Mouse (Mus musculus) liver, embryonic 15.5 days (tissue): ENCODE results near the gene Rel. TPM values are rescaled to one million over a fixed set of nuclear protein-coding genes. Genes with fewer than 3 reads are reported as not detected.
"Not testable (repeated sequence)": the region's sequence is repeated elsewhere in the genome, so short reads cannot be mapped to it uniquely, and the experiment has no call there.

Experiments used
- ATAC-seq: fragments of 200-750 bp; cut with Nextera tagmentation; 2 replicates; pipeline ENCODE4 v1.8.0; 2017; ENCODE audit warnings: moderate number of reproducible peaks, mild to moderate bottlenecking, moderate library complexity; ENCODE audit not compliant: insufficient read depth
- H3K27ac ChIP-seq: fragments of 300-500 bp; sonication (generic); replicated peaks from 2 replicates; pipeline ENCODE4 v1.5.1; 2015; ENCODE audit warnings: mild to moderate bottlenecking, inconsistent platforms
- H3K27me3 ChIP-seq: fragments of 300-500 bp; sonication (generic); 2 replicates; pipeline ENCODE4 v1.6.1; 2015; ENCODE audit warnings: mild to moderate bottlenecking, inconsistent platforms
- H3K36me3 ChIP-seq: fragments of 300-500 bp; sonication (generic); replicated peaks from 2 replicates; pipeline ENCODE4 v1.6.1; 2015; ENCODE audit warnings: moderate library complexity, mild to moderate bottlenecking, inconsistent platforms
- H3K4me1 ChIP-seq: fragments of 300-500 bp; sonication (generic); replicated peaks from 2 replicates; pipeline ENCODE4 v1.6.1; 2015; ENCODE audit warnings: inconsistent platforms
- H3K4me2 ChIP-seq: fragments of 300-500 bp; sonication (generic); 2 replicates; pipeline ENCODE4 v1.6.1; 2015; ENCODE audit warnings: moderate library complexity, mild to moderate bottlenecking, inconsistent platforms
- H3K4me3 ChIP-seq: fragments of 300-500 bp; sonication (generic); replicated peaks from 2 replicates; pipeline ENCODE4 v1.5.1; 2015; ENCODE audit warnings: mild to moderate bottlenecking, inconsistent platforms
- H3K9ac ChIP-seq: fragments of 300-500 bp; sonication (generic); 2 replicates; pipeline ENCODE4 v1.6.1; 2015; ENCODE audit warnings: moderate library complexity, mild to moderate bottlenecking, inconsistent platforms
- H3K9me3 ChIP-seq: fragments of 300-500 bp; sonication (generic); replicated peaks from 2 replicates; pipeline ENCODE4 v1.6.1; 2016; ENCODE audit warnings: inconsistent platforms
- WGBS: fragments of 180-500 bp; shearing (Covaris S2); methylation state at CpG from one replicate; pipeline ENCODE4 v1.1.7; 2015; ENCODE audit warnings: mixed read lengths; ENCODE audit not compliant: insufficient replicate concordance; 5-methylcytosine and 5-hydroxymethylcytosine counted together
- polyA plus RNA-seq: library from polyadenylated mRNA; unstranded; fragments of >200 nt; fragmentation: Nextera tagmentation; extraction: Ambion mirVana; gene quantifications from 2 replicates; pipeline ENCODE4 v1.2.1, GENCODE M21; 2015

Gene Rel
- polyA plus RNA-seq, result 0.46 and 0.48 TPM in 2 replicates

GRCm38 (mm10) chr11:23770760-23771506 lies at the start of gene Rel:
Rel (minus strand) TSS chr11:23770970.
- Histone ChIP-seq H3K9ac (peak within 1 kb of the TSS; percentile 56), H3K9me3 (no peaks in the 10 kb centered on the region), H3K27ac (peak within 1 kb of the TSS; percentile 85), H3K4me1 (peaks cover 19% of the 10 kb centered on the region), H3K4me2 (peak within 1 kb of the TSS; percentile 88), H3K36me3 (no peaks in the 10 kb centered on the region), H3K27me3 (peaks cover 30% of the 10 kb centered on the region), H3K4me3 (peak within 1 kb of the TSS; percentile 70)
- peak; percentile 78 for ATAC-seq
- WGBS, result under 1% methylated on average over 87 of the region's 88 CpGs

- H3K4me3 ChIP-seq, result no peak overlapping the region
- H3K9me3 ChIP-seq, result no peaks in the 10 kb centered on the region
- H3K4me2 ChIP-seq, result no peak overlapping the region
- H3K27me3 ChIP-seq, result no peaks in the 10 kb centered on the region
- H3K36me3 ChIP-seq, result no peaks in the 10 kb centered on the region
- H3K9ac ChIP-seq, result no peak overlapping the region
- no peak for ATAC-seq
- H3K27ac ChIP-seq, result no peak overlapping the region
- 15% methylated on average over 1 of the region's 1 CpGs for WGBS
- H3K4me1 ChIP-seq, result no peaks in the 10 kb centered on the region
These were observed 48.0 kb upstream of the Rel start for GRCm38 (mm10) chr11:23818745-23819144.

- no peak for ATAC-seq
- Histone ChIP-seq H3K36me3 (no peaks in the 10 kb centered on the region), H3K4me2 (no peak overlapping the region), H3K27ac (no peak overlapping the region), H3K9ac (no peak overlapping the region), H3K4me3 (no peak overlapping the region), H3K27me3 (no peaks in the 10 kb centered on the region), H3K9me3 (no peaks in the 10 kb centered on the region), H3K4me1 (no peaks in the 10 kb centered on the region)
- WGBS, result 45% methylated on average over 2 of the region's 2 CpGs
These were observed 40.0 kb upstream of the Rel start for GRCm38 (mm10) chr11:23810741-23811140.

GRCm38 (mm10) chr11:23805716-23806115 lies 34.9 kb upstream of the Rel start:
- no peak overlapping the region for H3K9ac ChIP-seq
- no peak overlapping the region for H3K4me2 ChIP-seq
- no peaks in the 10 kb centered on the region for H3K27me3 ChIP-seq
- WGBS, result 30% methylated on average over 3 of the region's 3 CpGs
- ATAC-seq, result no peak
- H3K4me1 ChIP-seq, result no peaks in the 10 kb centered on the region
- H3K27ac ChIP-seq, result no peak overlapping the region
- H3K4me3 ChIP-seq, result no peak overlapping the region
- H3K9me3 ChIP-seq, result no peaks in the 10 kb centered on the region
- no peaks in the 10 kb centered on the region for H3K36me3 ChIP-seq

- H3K27ac ChIP-seq, result no peak overlapping the region
- H3K4me1 ChIP-seq, result no peaks in the 10 kb centered on the region
- no peaks in the 10 kb centered on the region for H3K9me3 ChIP-seq
- H3K4me2 ChIP-seq, result no peak overlapping the region
- H3K4me3 ChIP-seq, result no peak overlapping the region
- H3K36me3 ChIP-seq, result no peaks in the 10 kb centered on the region
- WGBS, result 68% methylated on average over 7 of the region's 7 CpGs
- H3K9ac ChIP-seq, result no peak overlapping the region
- H3K27me3 ChIP-seq, result no peaks in the 10 kb centered on the region
- no peak for ATAC-seq
These were observed 32.4 kb upstream of the Rel start for GRCm38 (mm10) chr11:23803136-23803535.

- Histone ChIP-seq H3K9ac (no peak overlapping the region), H3K4me1 (no peaks in the 10 kb centered on the region), H3K4me3 (no peak overlapping the region), H3K27ac (no peak overlapping the region), H3K4me2 (no peak overlapping the region), H3K9me3 (no peaks in the 10 kb centered on the region), H3K36me3 (no peaks in the 10 kb centered on the region), H3K27me3 (no peaks in the 10 kb centered on the region)
- WGBS, result 76% methylated on average over 1 of the region's 1 CpGs
- no peak for ATAC-seq
These were observed 31.5 kb upstream of the Rel start for GRCm38 (mm10) chr11:23802256-23802655.

GRCm38 (mm10) chr11:23801851-23802250 lies 31.1 kb upstream of the Rel start:
- Histone ChIP-seq H3K9me3 (no peaks in the 10 kb centered on the region), H3K4me1 (no peaks in the 10 kb centered on the region), H3K36me3 (no peaks in the 10 kb centered on the region), H3K27me3 (no peaks in the 10 kb centered on the region), H3K4me2 (no peak overlapping the region), H3K9ac (no peak overlapping the region), H3K4me3 (no peak overlapping the region), H3K27ac (no peak overlapping the region)
- ATAC-seq, result no peak
- 45% methylated on average over 7 of the region's 7 CpGs for WGBS

- H3K4me3 ChIP-seq, H3K36me3 ChIP-seq, H3K27me3 ChIP-seq, H3K4me1 ChIP-seq, ATAC-seq, H3K27ac ChIP-seq, H3K4me2 ChIP-seq, H3K9me3 ChIP-seq, H3K9ac ChIP-seq: not testable (repeated sequence)
- 58% methylated on average over 5 of the region's 5 CpGs for WGBS
These were observed 12.9 kb upstream of the Rel start for GRCm38 (mm10) chr11:23783677-23784076.

- WGBS, result 56% methylated on average over 5 of the region's 5 CpGs
- Histone ChIP-seq H3K9ac (no peak overlapping the region), H3K4me3 (no peak overlapping the region), H3K27me3 (no peaks in the 10 kb centered on the region), H3K9me3 (no peaks in the 10 kb centered on the region), H3K27ac (no peak overlapping the region), H3K4me1 (no peaks in the 10 kb centered on the region), H3K36me3 (no peaks in the 10 kb centered on the region), H3K4me2 (no peak overlapping the region)
- ATAC-seq, result no peak
These were observed 12.3 kb upstream of the Rel start for GRCm38 (mm10) chr11:23783085-23783484.

GRCm38 (mm10) chr11:23782038-23782437 lies 11.3 kb upstream of the Rel start:
- no peak overlapping the region for H3K27ac ChIP-seq
- H3K9me3 ChIP-seq, result no peaks in the 10 kb centered on the region
- no peaks in the 10 kb centered on the region for H3K4me1 ChIP-seq
- no peak for ATAC-seq
- no peak overlapping the region for H3K4me3 ChIP-seq
- no peak overlapping the region for H3K9ac ChIP-seq
- WGBS, result 42% methylated on average over 3 of the region's 3 CpGs
- no peaks in the 10 kb centered on the region for H3K27me3 ChIP-seq
- no peaks in the 10 kb centered on the region for H3K36me3 ChIP-seq
- H3K4me2 ChIP-seq, result no peak overlapping the region

- H3K4me2 ChIP-seq, result no peak overlapping the region
- H3K9me3 ChIP-seq, result no peaks in the 10 kb centered on the region
- H3K4me1 ChIP-seq, result no peaks in the 10 kb centered on the region
- no peak overlapping the region for H3K27ac ChIP-seq
- H3K4me3 ChIP-seq, result no peak overlapping the region
- H3K36me3 ChIP-seq, result no peaks in the 10 kb centered on the region
- no peak overlapping the region for H3K9ac ChIP-seq
- ATAC-seq, result no peak
- no peaks in the 10 kb centered on the region; the same call in 1 of the 2 replicates for H3K27me3 ChIP-seq
- 65% methylated on average over 8 of the region's 8 CpGs for WGBS
These were observed 8.0 kb upstream of the Rel start for GRCm38 (mm10) chr11:23778787-23779201.

- 9% methylated on average over 1 of the region's 1 CpGs for WGBS
- Histone ChIP-seq H3K27ac (no peak overlapping the region), H3K36me3 (no peaks in the 10 kb centered on the region), H3K4me1 (peaks cover 19% of the 10 kb centered on the region), H3K9me3 (no peaks in the 10 kb centered on the region), H3K27me3 (peaks cover 30% of the 10 kb centered on the region), H3K9ac (no peak overlapping the region), H3K4me2 (no peak overlapping the region), H3K4me3 (no peak overlapping the region)
- no peak for ATAC-seq
These were observed 1.7 kb upstream of the Rel start for GRCm38 (mm10) chr11:23772471-23772870.
